Mouse (Mus musculus) forebrain, embryonic 13.5 days (tissue): ENCODE measurements around the gene Tspan31. TPM values are rescaled to one million over a fixed set of nuclear protein-coding genes. Genes with fewer than 3 reads are reported as not detected.
"Not testable (repeated sequence)": the region's sequence is repeated elsewhere in the genome, so short reads cannot be mapped to it uniquely, and the experiment has no call there.

Source experiments
- ATAC-seq: fragments of 200-750 bp; cut with Nextera tagmentation; 2 replicates; pipeline ENCODE4 v1.8.0; 2017
- H3K27ac ChIP-seq: fragments of 300-500 bp; sonication (generic); 2 replicates; pipeline ENCODE4 v1.5.1; 2015; ENCODE audit warnings: inconsistent platforms, mild to moderate bottlenecking, moderate library complexity
- H3K27me3 ChIP-seq: fragments of 300-500 bp; sonication (generic); 2 replicates; pipeline ENCODE4 v1.6.1; 2015; ENCODE audit warnings: mild to moderate bottlenecking, inconsistent platforms
- H3K36me3 ChIP-seq: fragments of 300-500 bp; sonication (generic); 2 replicates; pipeline ENCODE4 v1.6.1; 2015; ENCODE audit warnings: mild to moderate bottlenecking, inconsistent platforms; ENCODE audit not compliant: poor library complexity, severe bottlenecking
- H3K4me1 ChIP-seq: fragments of 300-500 bp; sonication (generic); 2 replicates; pipeline ENCODE4 v1.6.1; 2015; ENCODE audit warnings: inconsistent platforms
- H3K4me2 ChIP-seq: fragments of 300-500 bp; sonication (generic); 2 replicates; pipeline ENCODE4 v1.6.1; 2015; ENCODE audit warnings: inconsistent platforms, mild to moderate bottlenecking, moderate library complexity
- H3K4me3 ChIP-seq: fragments of 300-500 bp; sonication (generic); 2 replicates; pipeline ENCODE4 v1.5.1; 2015; ENCODE audit warnings: mild to moderate bottlenecking, inconsistent platforms
- H3K9ac ChIP-seq: fragments of 300-500 bp; sonication (generic); 2 replicates; pipeline ENCODE4 v1.6.1; 2015; ENCODE audit warnings: mild to moderate bottlenecking, inconsistent platforms
- H3K9me3 ChIP-seq: fragments of 300-500 bp; sonication (generic); replicated peaks from 2 replicates; pipeline ENCODE4 v1.6.1; 2016; ENCODE audit warnings: inconsistent platforms
- WGBS: fragments of 180-500 bp; shearing (Covaris S2); methylation state at CpG from one replicate; pipeline ENCODE4 v1.1.7; 2015; 5-methylcytosine and 5-hydroxymethylcytosine counted together
- polyA plus RNA-seq: library from polyadenylated mRNA; unstranded; fragments of >200 nt; fragmentation: Nextera tagmentation; extraction: Ambion mirVana; gene quantifications from 2 replicates; pipeline ENCODE4 v1.2.1, GENCODE M21; 2015

Gene Tspan31
- polyA plus RNA-seq, 1 experiment from 2014 or later: 141 TPM

DNA sequence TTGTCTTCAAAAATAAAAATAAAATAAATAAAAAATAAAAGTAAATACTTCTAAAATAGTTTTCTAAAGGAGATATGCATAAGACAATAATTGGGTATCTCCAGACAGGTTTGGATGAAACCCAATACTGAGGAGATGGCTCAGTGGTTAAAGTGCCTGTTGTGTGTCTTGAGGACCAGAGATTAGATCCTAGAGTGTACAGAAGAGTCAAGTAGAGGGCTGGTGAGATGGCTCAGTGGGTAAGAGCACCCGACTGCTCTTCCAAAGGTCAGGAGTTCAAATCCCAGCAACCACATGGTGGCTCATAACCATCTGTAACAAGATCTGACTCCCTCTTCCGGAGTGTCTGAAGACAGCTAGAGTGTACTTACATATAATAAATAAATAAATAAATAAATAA lies 2.9 kb upstream of the Tspan31 start:
- H3K9ac ChIP-seq, ATAC-seq, H3K4me3 ChIP-seq, H3K4me2 ChIP-seq, H3K36me3 ChIP-seq, H3K27ac ChIP-seq, H3K9me3 ChIP-seq: not testable (repeated sequence)
- WGBS: 88% methylated on average over 2 of the region's 2 CpGs
- Histone ChIP-seq H3K27me3 (0 out of 2 replicates have a peak, but pooled peaks cover 10% of the 10 kb centered on the region), H3K4me1 (peaks cover 31% of the 10 kb centered on the region)

DNA sequence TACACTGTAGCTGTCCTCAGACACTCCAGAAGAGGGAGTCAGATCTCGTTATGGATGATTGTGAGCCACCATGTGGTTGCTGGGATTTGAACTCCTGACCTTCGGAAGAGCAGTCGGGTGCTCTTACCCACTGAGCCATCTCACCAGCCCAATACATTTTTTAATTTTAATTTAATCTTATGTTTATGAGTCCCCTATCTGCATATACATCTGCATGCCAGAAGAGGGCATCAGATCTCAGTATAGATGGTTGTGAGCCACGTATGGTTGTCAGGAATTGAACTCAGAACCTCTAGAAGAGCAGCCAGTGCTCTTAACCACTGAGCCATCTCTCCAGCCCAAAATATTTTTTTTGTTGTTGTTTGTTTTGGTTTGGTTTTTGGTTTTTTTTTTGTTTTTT lies 2.2 kb upstream of the Tspan31 start:
- not testable (repeated sequence) for H3K4me3 ChIP-seq, H3K27me3 ChIP-seq, ATAC-seq, H3K9ac ChIP-seq, H3K4me2 ChIP-seq, H3K9me3 ChIP-seq, H3K27ac ChIP-seq
- 89% methylated on average over 4 of the region's 4 CpGs for WGBS
- Histone ChIP-seq H3K4me1 (peaks cover 25% of the 10 kb centered on the region), H3K36me3 (peaks cover 15% of the 10 kb centered on the region)

DNA sequence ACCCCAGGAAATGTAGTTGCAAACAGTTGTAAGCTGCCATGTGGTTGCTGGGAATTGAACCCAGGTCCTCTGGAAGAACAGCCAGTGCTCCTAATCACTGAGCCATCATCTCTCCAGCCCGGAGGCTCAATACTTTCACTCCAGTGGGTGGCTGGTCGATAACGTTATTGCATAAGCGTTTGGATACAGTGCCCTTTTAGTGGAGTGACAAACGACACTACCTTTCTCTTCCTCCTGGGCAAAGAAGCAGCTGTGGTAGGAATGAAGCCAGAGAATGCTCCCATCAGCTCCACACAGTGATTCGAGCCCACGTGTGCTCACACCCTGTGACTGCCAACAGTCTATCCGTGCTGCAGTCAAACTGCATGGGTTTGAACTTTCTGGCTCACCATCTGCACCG lies 1.1 kb upstream of the Tspan31 start:
- peak overlapping the region; percentile 74 for H3K9ac ChIP-seq
- H3K9me3 ChIP-seq: no peaks in the 10 kb centered on the region
- H3K4me3 ChIP-seq: peak overlapping the region; percentile 58
- 0 out of 2 replicates have a peak, but pooled peaks cover under 1% of the 10 kb centered on the region for H3K27me3 ChIP-seq
- H3K4me1 ChIP-seq: peaks cover 32% of the 10 kb centered on the region
- H3K36me3 ChIP-seq: peaks cover 26% of the 10 kb centered on the region
- WGBS: 75% methylated on average over 9 of the region's 9 CpGs
- ATAC-seq: no peak
- peak overlapping the region; percentile 97 for H3K4me2 ChIP-seq
- no peak overlapping the region for H3K27ac ChIP-seq

DNA sequence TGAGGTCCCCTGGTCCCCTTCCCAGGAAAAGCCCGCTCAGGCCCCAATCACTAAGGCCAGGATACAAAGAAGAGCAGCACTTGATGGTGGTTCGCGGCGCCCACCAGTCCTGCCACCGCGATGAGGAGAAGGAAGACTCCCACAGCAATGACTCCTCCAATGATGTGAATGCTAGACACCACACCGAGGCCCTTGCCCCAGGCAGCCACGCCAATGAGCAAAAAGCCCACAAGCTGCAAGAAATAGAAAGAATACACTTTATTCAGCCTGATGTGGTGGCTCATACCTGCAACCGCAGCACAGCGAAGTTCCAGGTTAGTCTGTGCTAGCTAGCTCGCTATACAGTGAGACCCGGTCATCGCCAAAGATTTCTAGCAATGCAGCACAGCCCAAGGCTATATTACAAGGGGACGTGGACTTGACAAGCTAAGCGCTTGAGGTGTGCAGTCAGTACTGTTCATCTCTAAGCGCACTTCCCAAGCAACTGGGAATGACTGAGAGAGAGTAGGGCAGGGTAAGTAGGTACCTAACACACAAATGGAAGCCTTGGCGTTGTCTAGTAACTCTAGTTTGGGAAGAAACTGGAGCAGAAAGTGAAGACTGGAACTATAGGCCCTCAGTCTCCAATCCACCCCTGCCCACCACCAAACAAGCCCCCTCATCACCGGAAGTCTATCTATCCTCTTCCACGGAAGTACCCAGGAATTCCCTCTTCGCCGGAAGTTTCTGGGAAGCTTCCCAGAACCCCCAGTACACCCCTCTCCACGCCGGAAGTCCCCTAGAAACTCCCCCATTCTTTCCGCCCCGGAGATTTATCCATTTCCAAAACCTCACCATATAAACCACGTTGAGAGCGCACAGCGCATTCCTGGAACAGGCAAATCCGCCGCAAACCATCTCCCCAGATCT lies 529 bp downstream of the Tspan31 start:
- Histone ChIP-seq H3K27me3 (no peaks in the 10 kb centered on the region), H3K27ac (peak overlapping the region; percentile 95), H3K4me2 (peak overlapping the region; percentile 97), H3K4me3 (peak overlapping the region; percentile 58), H3K4me1 (peaks cover 48% of the 10 kb centered on the region), H3K36me3 (peaks cover 42% of the 10 kb centered on the region), H3K9ac (peak overlapping the region; percentile 78), H3K9me3 (no peaks in the 10 kb centered on the region)
- peak; percentile 76 for ATAC-seq
- 9% methylated on average over 30 of the region's 30 CpGs for WGBS

DNA sequence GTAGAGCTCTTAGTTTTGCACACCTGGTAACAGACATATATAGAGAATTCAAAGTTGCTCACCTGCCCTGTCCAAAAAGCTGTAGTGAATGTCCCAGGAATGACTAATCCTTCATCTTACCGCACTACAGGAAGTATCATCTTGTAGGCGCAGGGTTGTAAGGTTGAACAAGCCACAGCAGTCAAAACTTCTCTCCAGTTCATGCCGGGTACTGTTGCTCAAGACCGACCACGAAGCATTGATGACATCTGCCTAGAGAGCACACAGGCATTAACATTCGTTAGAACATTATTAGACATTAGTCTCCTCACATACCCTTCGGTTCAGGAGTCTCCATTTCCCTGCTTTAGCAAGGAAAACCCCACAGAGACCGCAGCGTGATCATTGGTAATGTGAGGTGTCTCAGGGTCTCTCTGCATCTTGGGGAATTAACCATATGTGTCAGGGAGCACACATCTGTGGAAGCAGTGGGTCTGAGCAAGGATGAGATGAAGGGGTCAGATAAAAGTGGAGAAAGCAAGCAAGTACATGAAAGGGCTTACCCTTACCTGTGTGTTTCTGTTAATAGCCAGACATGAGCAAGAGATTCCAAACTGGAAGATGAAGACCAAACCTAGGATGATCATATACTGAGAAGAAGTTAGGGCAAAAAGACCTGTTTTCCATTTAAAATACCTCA lies 1.6 kb downstream of the Tspan31 start:
- Histone ChIP-seq H3K27ac (no peak overlapping the region), H3K9ac (peak overlapping the region; percentile 78), H3K4me3 (peak overlapping the region; percentile 58), H3K27me3 (no peaks in the 10 kb centered on the region), H3K4me2 (peak overlapping the region; percentile 97), H3K4me1 (peaks cover 49% of the 10 kb centered on the region), H3K9me3 (no peaks in the 10 kb centered on the region), H3K36me3 (peaks cover 42% of the 10 kb centered on the region)
- WGBS: 83% methylated on average over 9 of the region's 9 CpGs
- no peak for ATAC-seq

DNA sequence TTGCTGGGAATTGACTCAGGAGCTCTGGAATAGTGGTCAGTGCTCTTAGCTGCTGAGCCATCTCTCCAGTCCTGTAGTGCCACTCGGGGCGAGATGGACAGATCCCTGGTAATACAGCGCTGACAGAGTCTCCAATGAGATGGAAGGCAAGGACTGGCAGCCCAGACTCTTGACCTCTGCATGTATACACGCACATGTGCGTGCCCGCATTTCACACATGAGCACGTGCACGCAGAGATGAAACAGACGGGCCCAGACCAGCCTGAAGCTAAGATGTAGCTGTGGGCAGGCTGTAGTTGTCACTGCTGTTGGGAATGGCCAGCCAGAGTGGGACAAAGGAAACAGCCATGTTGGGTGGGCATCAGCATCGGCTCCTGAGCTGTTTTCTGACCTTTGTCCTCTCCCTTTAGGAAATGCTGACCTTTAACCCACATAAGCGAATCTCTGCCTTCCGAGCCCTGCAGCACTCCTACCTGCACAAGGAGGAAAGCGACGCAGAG lies 3.5 kb downstream of the Tspan31 start:
- ATAC-seq: no peak
- H3K27me3 ChIP-seq: no peaks in the 10 kb centered on the region
- no peak overlapping the region for H3K4me2 ChIP-seq
- 92% methylated on average over 14 of the region's 14 CpGs for WGBS
- no peaks in the 10 kb centered on the region for H3K9me3 ChIP-seq
- no peak overlapping the region; the same call in 1 of the 2 replicates for H3K4me3 ChIP-seq
- H3K27ac ChIP-seq: 0 out of 2 replicates have a peak overlapping the region, but pooled peaks have one; percentile 19
- H3K36me3 ChIP-seq: peaks cover 42% of the 10 kb centered on the region
- no peak overlapping the region for H3K9ac ChIP-seq
- peaks cover 58% of the 10 kb centered on the region for H3K4me1 ChIP-seq

DNA sequence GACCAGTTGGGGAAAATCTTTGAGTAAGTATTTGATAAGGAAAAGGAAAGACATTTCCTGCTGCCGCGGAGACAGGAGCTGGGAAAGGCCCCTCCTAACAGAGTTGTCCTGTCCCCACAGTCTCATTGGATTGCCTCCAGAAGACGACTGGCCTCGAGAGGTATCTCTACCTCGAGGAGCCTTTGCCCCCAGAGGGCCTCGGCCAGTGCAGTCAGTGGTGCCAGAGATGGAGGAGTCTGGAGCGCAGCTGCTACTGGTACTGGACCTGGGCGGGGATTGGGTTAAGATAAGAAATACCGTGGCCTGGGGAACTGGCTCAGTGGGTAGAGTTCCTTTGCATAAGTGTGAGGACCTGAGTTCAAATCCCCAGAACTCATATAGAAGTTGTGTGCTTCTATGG lies 4.1 kb downstream of the Tspan31 start:
- WGBS: 92% methylated on average over 9 of the region's 9 CpGs
- no peaks in the 10 kb centered on the region for H3K9me3 ChIP-seq
- H3K27me3 ChIP-seq: no peaks in the 10 kb centered on the region
- H3K4me2 ChIP-seq: no peak overlapping the region
- ATAC-seq: no peak
- H3K27ac ChIP-seq: no peak overlapping the region
- no peak overlapping the region for H3K4me3 ChIP-seq
- peaks cover 42% of the 10 kb centered on the region for H3K36me3 ChIP-seq
- H3K4me1 ChIP-seq: peaks cover 57% of the 10 kb centered on the region
- H3K9ac ChIP-seq: no peak overlapping the region

DNA sequence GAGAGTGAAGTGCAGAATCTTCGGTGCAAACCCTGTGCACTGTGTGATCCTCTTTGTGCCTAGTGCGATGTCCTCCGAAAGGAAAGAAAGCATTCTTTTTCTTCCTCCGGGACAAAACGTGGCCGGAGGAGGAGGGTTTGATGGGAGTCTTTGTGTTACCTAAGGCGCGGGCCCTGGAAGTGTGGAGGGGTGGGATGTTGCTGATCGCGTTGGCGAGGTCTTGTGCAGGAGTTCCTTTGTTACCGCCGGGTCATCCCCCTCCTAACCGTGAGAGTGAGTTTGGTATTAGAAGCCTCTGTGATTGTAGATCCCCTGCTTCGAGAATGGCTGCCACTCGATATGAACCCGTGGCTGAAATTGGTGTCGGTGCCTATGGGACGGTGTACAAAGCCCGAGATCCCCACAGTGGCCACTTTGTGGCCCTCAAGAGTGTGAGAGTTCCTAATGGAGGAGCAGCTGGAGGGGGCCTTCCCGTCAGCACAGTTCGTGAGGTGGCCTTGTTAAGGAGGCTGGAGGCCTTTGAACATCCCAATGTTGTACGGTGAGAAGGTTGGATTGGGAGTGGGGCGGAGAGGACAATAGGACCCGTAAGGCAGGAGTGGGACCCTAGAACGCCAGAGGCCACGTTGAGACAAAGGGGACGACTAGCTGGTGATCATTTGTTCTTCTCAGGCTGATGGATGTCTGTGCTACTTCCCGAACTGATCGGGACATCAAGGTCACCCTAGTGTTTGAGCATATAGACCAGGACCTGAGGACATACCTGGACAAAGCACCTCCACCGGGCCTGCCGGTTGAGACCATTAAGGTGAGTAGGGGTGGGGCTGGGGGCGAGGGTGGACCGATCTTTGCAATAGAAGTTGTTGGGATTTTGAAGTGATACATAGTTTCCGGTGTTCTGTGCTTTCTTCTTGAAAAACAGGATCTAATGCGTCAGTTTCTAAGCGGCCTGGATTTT lies 5.9 kb downstream of the Tspan31 start:
- H3K27ac ChIP-seq: peak overlapping the region; percentile 90
- no peaks in the 10 kb centered on the region for H3K9me3 ChIP-seq
- H3K9ac ChIP-seq: peak overlapping the region; percentile 99
- peak overlapping the region; percentile 95 for H3K4me3 ChIP-seq
- ATAC-seq: no peak
- H3K4me1 ChIP-seq: peaks cover 56% of the 10 kb centered on the region
- no peaks in the 10 kb centered on the region for H3K27me3 ChIP-seq
- H3K36me3 ChIP-seq: peaks cover 42% of the 10 kb centered on the region
- 12% methylated on average over 37 of the region's 37 CpGs for WGBS
- H3K4me2 ChIP-seq: peak overlapping the region; percentile 92

DNA sequence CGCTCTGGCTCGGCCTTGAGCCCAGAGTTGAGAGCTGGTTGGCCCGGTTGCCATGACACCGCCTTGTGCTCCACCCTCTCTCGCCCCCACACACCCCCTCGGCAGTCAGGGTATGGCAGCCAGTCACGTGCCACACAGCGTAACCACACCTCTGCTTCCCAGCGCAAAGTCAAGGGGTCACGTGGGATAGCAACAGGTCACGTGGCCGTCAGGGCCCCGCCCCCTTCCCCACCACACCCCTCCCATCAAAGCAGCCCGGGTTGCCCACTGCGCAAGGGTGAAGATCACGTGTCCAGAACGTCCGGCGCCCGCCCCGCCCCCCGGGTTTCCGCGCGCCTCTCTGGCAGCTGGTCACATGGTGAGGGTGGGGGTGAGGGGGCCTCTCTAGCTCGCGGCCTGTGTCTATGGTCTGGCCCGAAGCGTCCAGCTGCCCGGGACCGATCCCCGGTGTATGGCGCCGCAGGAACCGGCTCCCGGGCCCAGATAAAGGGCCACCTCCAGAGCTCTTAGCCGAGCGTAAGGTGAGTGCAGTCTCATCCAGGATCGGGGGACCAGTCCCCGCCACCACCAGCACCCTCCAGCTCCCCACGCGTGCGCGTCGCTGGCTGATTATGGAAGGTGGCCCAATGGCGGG lies 6.7 kb downstream of the Tspan31 start, which contains the start of gene Cdk4:
Cdk4 (plus strand) TSS at position 296 of the 634 bp plus-strand sequence.
- Histone ChIP-seq H3K4me1 (peaks cover 53% of the 10 kb centered on the region), H3K36me3 (peaks cover 38% of the 10 kb centered on the region), H3K9me3 (no peaks in the 10 kb centered on the region), H3K4me2 (peak within 1 kb of the TSS; percentile 92), H3K27ac (peak within 1 kb of the TSS; percentile 90), H3K27me3 (no peaks in the 10 kb centered on the region), H3K9ac (peak within 1 kb of the TSS; percentile 99), H3K4me3 (peak within 1 kb of the TSS; percentile 95)
- peak; percentile 91 for ATAC-seq
- under 1% methylated on average over 44 of the region's 46 CpGs for WGBS

DNA sequence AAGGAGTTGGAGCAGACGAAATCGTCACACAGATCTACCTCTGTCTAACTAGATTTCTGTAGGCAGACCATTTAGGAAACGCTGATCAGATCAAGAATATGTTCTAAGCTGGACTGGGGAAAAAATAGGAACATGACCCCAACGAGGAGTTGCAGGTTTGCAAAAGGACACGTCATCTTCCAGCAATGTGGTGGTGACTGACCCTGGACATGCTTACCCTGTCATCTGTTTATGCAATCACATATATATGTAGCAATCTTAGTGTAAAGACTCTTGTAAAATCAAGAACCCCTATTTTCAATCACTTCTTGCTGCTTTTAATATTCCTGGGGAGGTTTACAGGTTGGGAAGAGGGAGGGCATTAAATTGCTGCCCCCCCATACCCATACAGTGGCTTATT lies 7.6 kb downstream of the Tspan31 start:
- no peak for ATAC-seq
- peak overlapping the region; percentile 95; the same call in 1 of the 2 replicates for H3K4me3 ChIP-seq
- no peaks in the 10 kb centered on the region for H3K9me3 ChIP-seq
- H3K36me3 ChIP-seq: peaks cover 34% of the 10 kb centered on the region
- peak overlapping the region; percentile 72 for H3K27ac ChIP-seq
- H3K9ac ChIP-seq: no peak overlapping the region
- H3K4me2 ChIP-seq: peak overlapping the region; percentile 59
- no peaks in the 10 kb centered on the region for H3K27me3 ChIP-seq
- peaks cover 59% of the 10 kb centered on the region for H3K4me1 ChIP-seq
- WGBS: 79% methylated on average over 5 of the region's 5 CpGs

DNA sequence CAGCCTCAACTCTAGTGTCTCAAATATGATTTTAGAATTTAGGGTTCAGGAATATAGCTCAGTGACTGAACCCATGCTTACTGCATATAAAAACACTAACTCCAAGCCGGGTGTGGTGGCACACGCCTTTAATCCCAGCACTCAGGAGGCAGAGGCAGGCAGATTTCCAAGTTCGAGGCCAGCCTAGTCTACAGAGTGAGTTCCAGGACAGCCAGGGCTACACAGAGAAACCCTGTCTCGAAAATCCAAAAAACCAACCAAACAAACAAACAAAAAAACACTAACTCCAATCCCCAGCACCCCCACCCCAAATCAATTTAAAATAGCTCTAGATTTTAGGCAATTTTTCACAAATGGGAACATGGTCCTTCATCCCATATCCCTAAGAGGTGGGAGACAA lies 8.0 kb downstream of the Tspan31 start:
- 83% methylated on average over 4 of the region's 4 CpGs for WGBS
- H3K9ac ChIP-seq, H3K4me3 ChIP-seq, H3K9me3 ChIP-seq, H3K27me3 ChIP-seq, H3K4me2 ChIP-seq, ATAC-seq: not testable (repeated sequence)
- Histone ChIP-seq H3K27ac (peak overlapping the region; percentile 72; the same call in 1 of the 2 replicates), H3K36me3 (peaks cover 34% of the 10 kb centered on the region), H3K4me1 (peaks cover 59% of the 10 kb centered on the region)
